Mouse (Mus musculus): ENCODE measurements at regions not wholly inside any gene's neighbourhood (a gene's known extent, or its start where the extent isn't known, plus 50 kb on each side); places are given as distances from the start of the nearest gene placed in this dataset.

DNA sequence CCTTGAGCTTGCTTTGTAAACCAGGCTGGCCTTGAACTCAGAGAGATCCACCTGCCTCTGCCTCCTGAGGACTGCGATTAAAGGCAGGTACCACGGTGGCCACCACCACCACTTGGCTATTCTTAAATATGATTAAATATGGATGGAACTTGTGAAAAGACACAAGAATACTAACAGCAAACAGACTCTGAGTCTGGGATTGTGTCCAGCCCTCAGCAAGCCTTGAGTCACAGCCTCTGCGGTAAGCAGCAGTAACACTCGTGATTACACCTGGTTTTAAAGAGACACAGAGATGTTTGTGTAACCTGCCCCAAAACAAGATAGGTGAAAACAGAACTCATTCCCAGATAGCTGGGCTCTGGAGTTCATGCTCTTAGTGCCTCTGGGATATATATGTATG is 263.4 kb downstream of the Mreg start:
- 87% methylated on average over 4 of the region's 4 CpGs for WGBS

DNA sequence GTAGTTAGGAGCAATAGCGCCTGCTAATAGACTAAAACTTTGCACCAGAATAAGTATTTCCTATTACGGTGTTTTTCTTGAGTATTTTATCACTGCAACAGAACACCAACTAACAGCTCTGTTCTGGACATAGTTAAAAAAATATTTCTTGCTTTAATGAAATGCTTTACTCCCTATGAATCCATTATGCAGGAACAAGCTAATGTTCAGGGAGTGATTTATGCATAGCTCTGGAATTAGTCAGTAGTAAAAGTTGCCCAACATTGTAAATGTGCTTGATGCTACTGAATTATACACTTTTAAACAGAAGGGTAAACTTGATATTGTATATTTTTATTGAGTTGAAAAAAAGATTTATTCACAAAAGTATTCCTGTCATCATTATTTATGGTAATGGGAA is 264.6 kb downstream of the Mreg start:
- DNase-seq, result no peak
- Histone ChIP-seq H3K9ac (ENCODE audit: low read depth, low read length) (no peak overlapping the region), H3K4me3 (no peak overlapping the region), H3K79me2 (replicated peaks; ENCODE audit: control insufficient read depth, insufficient read depth, low read length) (no peaks in the 10 kb centered on the region), H3K27ac (no peak overlapping the region), H3K4me1 (ENCODE audit: control insufficient read depth, insufficient read depth, low read length) (no peaks in the 10 kb centered on the region), H3K27me3 (ENCODE audit: control insufficient read depth, insufficient read depth, low read length) (no peaks in the 10 kb centered on the region), H3K36me3 (ENCODE audit: control insufficient read depth, insufficient read depth, low read length) (no peaks in the 10 kb centered on the region)
- TF ChIP-seq CTCF (IDR thresholded peaks at IDR 0.05), result no peak
- no peak for TF ChIP-seq POLR2A (IDR thresholded peaks at IDR 0.05; ENCODE audit: insufficient read depth, low read depth, low read length)
- no peak for TF ChIP-seq EP300 (IDR thresholded peaks at IDR 0.05; ENCODE audit: insufficient read depth, low read depth, low read length)
- WGBS, result 79% methylated on average over 2 of the region's 2 CpGs
- intact Hi-C loops (cut with DNase I), result no loop called here

More for the DNA sequence above, 263.4 kb downstream of the Mreg start:
- no peak overlapping the region for H3K27ac ChIP-seq
- no peaks in the 10 kb centered on the region for H3K27me3 ChIP-seq (ENCODE audit: control insufficient read depth, insufficient read depth, low read length)
- no peaks in the 10 kb centered on the region for H3K4me1 ChIP-seq (ENCODE audit: control insufficient read depth, insufficient read depth, low read length)
- H3K36me3 ChIP-seq (ENCODE audit: control insufficient read depth, insufficient read depth, low read length), result no peaks in the 10 kb centered on the region
- DNase-seq, result no peak
- H3K79me2 ChIP-seq (replicated peaks; ENCODE audit: control insufficient read depth, insufficient read depth, low read length), result no peaks in the 10 kb centered on the region
- intact Hi-C loops (cut with DNase I), result no loop called here
- no peak overlapping the region for H3K9ac ChIP-seq (ENCODE audit: low read depth, low read length)
- no peak overlapping the region for H3K4me3 ChIP-seq
- TF ChIP-seq POLR2A (IDR thresholded peaks at IDR 0.05; ENCODE audit: insufficient read depth, low read depth, low read length), result no peak

DNA sequence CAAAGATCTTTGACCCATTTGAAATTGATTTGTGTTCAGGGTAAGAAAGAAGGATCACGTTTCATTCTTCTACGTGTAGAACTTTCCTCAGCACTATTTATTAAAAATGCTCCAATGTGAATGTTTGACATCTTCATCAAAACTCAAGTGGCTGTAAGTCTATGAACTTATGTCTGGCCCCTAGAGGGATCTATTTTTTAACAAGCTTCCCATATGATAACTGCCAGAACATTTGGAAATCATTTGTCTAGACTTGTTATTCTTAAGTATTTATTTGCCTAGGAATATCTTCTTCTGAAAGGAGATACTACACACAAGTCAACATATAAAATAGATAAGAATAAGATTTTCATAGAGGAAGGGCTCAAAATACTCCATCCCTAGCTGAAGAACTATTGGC is 265.2 kb downstream of the Mreg start:
- no peak for DNase-seq
- no peak overlapping the region for H3K4me3 ChIP-seq
- TF ChIP-seq CTCF (IDR thresholded peaks at IDR 0.05), result no peak
- TF ChIP-seq POLR2A (IDR thresholded peaks at IDR 0.05; ENCODE audit: insufficient read depth, low read depth, low read length), result no peak
- TF ChIP-seq EP300 (IDR thresholded peaks at IDR 0.05; ENCODE audit: insufficient read depth, low read depth, low read length), result no peak
- no peaks in the 10 kb centered on the region for H3K79me2 ChIP-seq (replicated peaks; ENCODE audit: control insufficient read depth, insufficient read depth, low read length)
- H3K4me1 ChIP-seq (ENCODE audit: control insufficient read depth, insufficient read depth, low read length), result no peaks in the 10 kb centered on the region
- H3K27me3 ChIP-seq (ENCODE audit: control insufficient read depth, insufficient read depth, low read length), result no peaks in the 10 kb centered on the region
- H3K9ac ChIP-seq (ENCODE audit: low read depth, low read length), result no peak overlapping the region
- no peak overlapping the region for H3K27ac ChIP-seq
- H3K36me3 ChIP-seq (ENCODE audit: control insufficient read depth, insufficient read depth, low read length), result no peaks in the 10 kb centered on the region
- intact Hi-C loops (cut with DNase I), result no loop called here
- 74% methylated on average over 2 of the region's 2 CpGs for WGBS

DNA sequence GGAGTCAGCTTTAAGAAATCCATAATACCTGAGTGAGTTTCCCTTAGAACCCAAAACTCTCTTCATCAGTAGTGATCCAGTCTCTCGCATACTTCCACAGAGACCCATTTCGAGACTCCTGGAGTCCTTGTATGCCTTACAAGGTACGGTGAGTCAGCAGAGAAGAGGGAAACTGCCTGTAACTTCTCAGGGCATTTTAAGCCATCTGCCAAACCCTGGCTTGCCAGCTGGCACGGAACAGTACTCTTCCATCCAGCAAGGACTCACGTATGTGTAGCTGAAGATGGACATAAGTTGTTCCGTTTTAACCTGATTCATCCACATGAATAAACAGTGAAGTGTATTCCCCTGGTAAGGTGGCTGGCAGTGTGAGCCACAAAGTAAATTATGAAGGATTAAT is 267.0 kb downstream of the Mreg start:
- intact Hi-C loops (cut with DNase I), result no loop called here
- no peaks in the 10 kb centered on the region for H3K4me1 ChIP-seq (ENCODE audit: control insufficient read depth, insufficient read depth, low read length)
- no peak overlapping the region for H3K27ac ChIP-seq
- peak; percentile 31 to 39 for DNase-seq
- 56% methylated on average over 6 of the region's 6 CpGs for WGBS
- TF ChIP-seq POLR2A (IDR thresholded peaks at IDR 0.05; ENCODE audit: insufficient read depth, low read depth, low read length) (no peak), CTCF (IDR thresholded peaks at IDR 0.05) (no peak), EP300 (IDR thresholded peaks at IDR 0.05; ENCODE audit: insufficient read depth, low read depth, low read length) (no peak)
- H3K9ac ChIP-seq (ENCODE audit: low read depth, low read length), result no peak overlapping the region
- H3K36me3 ChIP-seq (ENCODE audit: control insufficient read depth, insufficient read depth, low read length), result no peaks in the 10 kb centered on the region
- H3K27me3 ChIP-seq (ENCODE audit: control insufficient read depth, insufficient read depth, low read length), result no peaks in the 10 kb centered on the region
- no peak overlapping the region for H3K4me3 ChIP-seq
- no peaks in the 10 kb centered on the region for H3K79me2 ChIP-seq (replicated peaks; ENCODE audit: control insufficient read depth, insufficient read depth, low read length)

DNA sequence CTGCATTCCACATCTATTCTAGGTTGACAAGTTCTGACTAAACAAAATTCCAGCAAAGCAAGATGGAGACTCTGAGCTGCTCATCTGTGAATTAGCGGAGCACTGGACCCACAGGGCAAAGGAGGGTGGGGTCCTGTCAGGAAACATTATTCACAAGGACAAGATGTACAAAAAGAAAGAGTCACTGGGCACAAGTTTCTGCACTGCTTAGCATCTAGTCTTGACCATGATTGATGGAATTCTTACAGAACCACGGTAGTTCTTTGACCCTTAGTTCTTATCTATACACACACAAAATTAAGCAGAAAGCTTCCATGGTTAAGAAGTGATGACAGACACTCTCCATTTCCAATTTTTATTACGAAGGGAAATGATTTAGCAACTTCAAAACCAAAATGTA is 267.6 kb downstream of the Mreg start:
- Histone ChIP-seq H3K27me3 (ENCODE audit: control insufficient read depth, insufficient read depth, low read length) (no peaks in the 10 kb centered on the region), H3K4me1 (ENCODE audit: control insufficient read depth, insufficient read depth, low read length) (no peaks in the 10 kb centered on the region), H3K27ac (no peak overlapping the region), H3K4me3 (no peak overlapping the region), H3K9ac (ENCODE audit: low read depth, low read length) (no peak overlapping the region), H3K79me2 (replicated peaks; ENCODE audit: control insufficient read depth, insufficient read depth, low read length) (no peaks in the 10 kb centered on the region), H3K36me3 (ENCODE audit: control insufficient read depth, insufficient read depth, low read length) (no peaks in the 10 kb centered on the region)
- TF ChIP-seq EP300 (IDR thresholded peaks at IDR 0.05; ENCODE audit: insufficient read depth, low read depth, low read length), result no peak
- no peak for TF ChIP-seq POLR2A (IDR thresholded peaks at IDR 0.05; ENCODE audit: insufficient read depth, low read depth, low read length)
- no peak for TF ChIP-seq CTCF (IDR thresholded peaks at IDR 0.05)
- 63% methylated on average over 3 of the region's 3 CpGs for WGBS
- no peak for DNase-seq
- intact Hi-C loops (cut with DNase I), result no loop called here

DNA sequence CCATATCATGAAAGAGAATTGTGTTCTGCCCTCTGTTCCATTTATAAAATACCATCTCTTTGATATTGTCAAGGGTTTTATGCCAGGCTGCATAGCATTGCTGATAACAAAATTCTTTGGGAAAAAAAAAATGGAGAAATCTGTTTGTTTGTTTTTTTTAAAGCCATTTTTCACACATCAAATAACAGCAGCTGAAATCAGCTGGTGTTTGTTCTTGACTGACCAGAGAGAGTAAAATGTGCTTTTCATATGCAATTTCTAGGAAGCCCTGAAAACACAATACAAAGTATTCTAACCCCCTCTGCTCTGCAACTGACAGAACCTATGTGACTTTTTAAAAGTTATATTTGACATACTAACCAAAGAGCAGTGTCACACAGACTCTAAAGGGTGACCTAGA is 270.0 kb downstream of the Mreg start:
- Histone ChIP-seq H3K4me3 (no peak overlapping the region), H3K36me3 (ENCODE audit: control insufficient read depth, insufficient read depth, low read length) (no peaks in the 10 kb centered on the region), H3K27ac (no peak overlapping the region), H3K27me3 (ENCODE audit: control insufficient read depth, insufficient read depth, low read length) (no peaks in the 10 kb centered on the region), H3K9ac (ENCODE audit: low read depth, low read length) (no peak overlapping the region), H3K4me1 (ENCODE audit: control insufficient read depth, insufficient read depth, low read length) (no peaks in the 10 kb centered on the region), H3K79me2 (replicated peaks; ENCODE audit: control insufficient read depth, insufficient read depth, low read length) (no peaks in the 10 kb centered on the region)
- no peak for TF ChIP-seq POLR2A (IDR thresholded peaks at IDR 0.05; ENCODE audit: insufficient read depth, low read depth, low read length)
- no peak for TF ChIP-seq CTCF (IDR thresholded peaks at IDR 0.05)
- TF ChIP-seq EP300 (IDR thresholded peaks at IDR 0.05; ENCODE audit: insufficient read depth, low read depth, low read length), result no peak
- intact Hi-C loops (cut with DNase I), result no loop called here
- no peak for DNase-seq
